Mouse (Mus musculus) limb, embryonic 15.5 days (tissue): Measurements from ENCODE around the gene Gstp3. TPM values are rescaled to one million over a fixed set of nuclear protein-coding genes. Genes with fewer than 3 reads are reported as not detected.

Experiments used
- ATAC-seq: fragments of 200-750 bp; cut with Nextera tagmentation; 2 replicates; pipeline ENCODE4 v1.8.0; 2017; ENCODE audit warnings: low read depth, moderate TSS enrichment; ENCODE audit not compliant: insufficient number of reproducible peaks, low FRiP score, low TSS enrichment
- H3K27ac ChIP-seq: fragments of 300-500 bp; sonication (generic); 2 replicates; pipeline ENCODE4 v1.5.1; 2015; ENCODE audit warnings: moderate library complexity, mild to moderate bottlenecking, inconsistent platforms
- H3K27me3 ChIP-seq: fragments of 300-500 bp; sonication (generic); 2 replicates; pipeline ENCODE4 v1.6.1; 2015; ENCODE audit warnings: inconsistent platforms
- H3K36me3 ChIP-seq: fragments of 300-500 bp; sonication (generic); 2 replicates; pipeline ENCODE4 v1.6.1; 2015; ENCODE audit warnings: inconsistent platforms
- H3K4me1 ChIP-seq: fragments of 300-500 bp; sonication (generic); 2 replicates; pipeline ENCODE4 v1.6.1; 2015; ENCODE audit warnings: inconsistent platforms
- H3K4me2 ChIP-seq: fragments of 300-500 bp; sonication (generic); 2 replicates; pipeline ENCODE4 v1.6.1; 2015; ENCODE audit warnings: mild to moderate bottlenecking, inconsistent platforms
- H3K4me3 ChIP-seq: fragments of 300-500 bp; sonication (generic); 2 replicates; pipeline ENCODE4 v1.5.1; 2015; ENCODE audit warnings: mild to moderate bottlenecking, inconsistent platforms
- H3K9ac ChIP-seq: fragments of 300-500 bp; sonication (generic); 2 replicates; pipeline ENCODE4 v1.6.1; 2015; ENCODE audit warnings: inconsistent platforms
- H3K9me3 ChIP-seq: fragments of 300-500 bp; sonication (generic); 2 replicates; pipeline ENCODE4 v1.6.1; 2016; ENCODE audit warnings: inconsistent platforms
- WGBS: fragments of 180-500 bp; shearing (Covaris S2); methylation state at CpG from one replicate; pipeline ENCODE4 v1.1.7; 2015; 5-methylcytosine and 5-hydroxymethylcytosine counted together
- polyA plus RNA-seq: library from polyadenylated mRNA; unstranded; fragments of >200 nt; fragmentation: Nextera tagmentation; extraction: Ambion mirVana; gene quantifications from 2 replicates; pipeline ENCODE4 v1.2.1, GENCODE M21; 2015

Gstp3 gene
- polyA plus RNA-seq, 1 experiment from 2014 or later, result 0.46 TPM

GRCm38 (mm10) chr19:4032668-4033067, 26.7 kb downstream of the Gstp3 start:
- 65% methylated on average over 7 of the region's 7 CpGs for WGBS
- peaks cover 14% of the 10 kb centered on the region for H3K4me1 ChIP-seq
- no peak overlapping the region for H3K9ac ChIP-seq
- peaks cover 7% of the 10 kb centered on the region for H3K36me3 ChIP-seq
- H3K9me3 ChIP-seq, result no peaks in the 10 kb centered on the region
- H3K4me3 ChIP-seq, result no peak overlapping the region
- H3K4me2 ChIP-seq, result no peak overlapping the region
- no peaks in the 10 kb centered on the region for H3K27me3 ChIP-seq
- no peak overlapping the region for H3K27ac ChIP-seq
- ATAC-seq, result no peak

GRCm38 (mm10) chr19:4027576-4027975, 31.8 kb downstream of the Gstp3 start:
- Histone ChIP-seq H3K27ac (no peak overlapping the region), H3K27me3 (no peaks in the 10 kb centered on the region), H3K4me2 (no peak overlapping the region), H3K4me3 (no peak overlapping the region), H3K36me3 (no peaks in the 10 kb centered on the region), H3K9ac (no peak overlapping the region), H3K9me3 (no peaks in the 10 kb centered on the region), H3K4me1 (no peaks in the 10 kb centered on the region)
- no peak for ATAC-seq

DNA sequence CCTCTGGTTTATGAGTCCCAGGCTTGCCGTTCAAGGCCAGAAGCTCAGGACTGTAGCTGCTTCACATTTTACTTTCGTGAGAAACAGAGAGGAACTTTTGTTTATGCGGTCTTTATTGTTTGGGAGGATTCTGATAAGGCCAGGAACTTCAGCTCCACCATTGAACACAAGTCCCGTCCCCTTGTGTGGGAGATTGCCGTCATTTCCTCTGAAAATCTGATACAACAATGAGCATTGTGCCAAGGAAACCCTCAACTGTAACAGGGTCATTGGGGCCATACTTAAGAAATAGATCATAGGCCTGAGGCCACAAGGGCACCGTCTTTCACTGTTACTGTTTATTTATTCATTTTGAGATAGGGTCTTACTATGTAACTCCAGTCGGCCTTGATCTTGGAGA, 36.2 kb downstream of the Gstp3 start:
- H3K27me3 ChIP-seq, result no peaks in the 10 kb centered on the region
- 72% methylated on average over 7 of the region's 7 CpGs for WGBS
- ATAC-seq, result no peak
- no peak overlapping the region for H3K9ac ChIP-seq
- H3K4me2 ChIP-seq, result no peak overlapping the region
- no peaks in the 10 kb centered on the region for H3K9me3 ChIP-seq
- peaks cover 7% of the 10 kb centered on the region for H3K4me1 ChIP-seq
- no peaks in the 10 kb centered on the region for H3K36me3 ChIP-seq
- no peak overlapping the region for H3K27ac ChIP-seq
- H3K4me3 ChIP-seq, result no peak overlapping the region

GRCm38 (mm10) chr19:4018743-4019583, 40.4 kb downstream of the Gstp3 start:
- Histone ChIP-seq H3K4me2 (no peak overlapping the region), H3K27me3 (no peaks in the 10 kb centered on the region), H3K9ac (no peak overlapping the region), H3K36me3 (no peaks in the 10 kb centered on the region), H3K4me1 (peaks cover 7% of the 10 kb centered on the region), H3K9me3 (no peaks in the 10 kb centered on the region), H3K4me3 (no peak overlapping the region), H3K27ac (peak overlapping the region; percentile 73)
- no peak; the same call in 1 of the 2 replicates for ATAC-seq
- 31% methylated on average over 18 of the region's 18 CpGs for WGBS

DNA sequence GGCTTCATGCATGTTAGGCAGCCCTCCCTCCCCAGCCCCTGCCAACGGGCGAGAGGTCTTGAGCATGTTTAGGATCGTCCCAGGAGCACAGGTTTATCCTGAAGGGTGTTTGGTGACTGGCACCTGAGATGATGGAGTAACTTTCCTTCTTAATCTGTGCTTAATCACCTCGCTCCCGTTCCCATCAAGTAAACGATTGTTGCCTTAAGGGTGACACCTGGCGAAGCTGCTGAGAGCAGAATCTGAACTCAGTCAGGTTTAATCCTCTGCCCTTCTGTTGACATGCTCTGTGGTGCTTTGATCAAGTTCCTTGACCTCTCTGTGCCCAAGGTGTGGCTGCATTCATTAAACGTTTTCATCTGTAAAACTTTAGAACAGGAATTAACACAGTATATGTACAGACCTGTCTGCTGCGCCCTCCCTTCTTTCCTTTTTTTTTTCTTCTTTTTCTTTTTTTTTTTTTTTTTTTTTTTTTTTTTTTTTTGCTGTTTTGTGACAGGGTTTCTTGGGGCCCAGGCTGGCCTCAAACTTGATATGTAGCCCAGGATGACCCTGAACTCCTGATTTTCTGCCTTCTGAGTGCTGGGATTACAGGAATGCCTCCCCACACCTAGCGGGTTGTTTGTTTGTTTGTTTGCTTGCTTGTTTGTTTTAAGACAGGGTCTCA, 41.3 kb downstream of the Gstp3 start:
- Histone ChIP-seq H3K9me3 (no peaks in the 10 kb centered on the region), H3K4me2 (no peak overlapping the region), H3K27me3 (no peaks in the 10 kb centered on the region), H3K4me3 (no peak overlapping the region), H3K27ac (no peak overlapping the region), H3K4me1 (peaks cover 7% of the 10 kb centered on the region), H3K36me3 (no peaks in the 10 kb centered on the region), H3K9ac (no peak overlapping the region)
- ATAC-seq, result no peak
- 49% methylated on average over 10 of the region's 10 CpGs for WGBS

- no peak overlapping the region for H3K9ac ChIP-seq
- peaks cover 20% of the 10 kb centered on the region for H3K4me1 ChIP-seq
- no peaks in the 10 kb centered on the region for H3K27me3 ChIP-seq
- no peak overlapping the region for H3K27ac ChIP-seq
- no peaks in the 10 kb centered on the region for H3K9me3 ChIP-seq
- no peak overlapping the region for H3K4me2 ChIP-seq
- H3K36me3 ChIP-seq, result 0 out of 2 replicates have a peak, but pooled peaks cover 4% of the 10 kb centered on the region
- WGBS, result 55% methylated on average over 5 of the region's 5 CpGs
- no peak for ATAC-seq
- no peak overlapping the region for H3K4me3 ChIP-seq
Observed at GRCm38 (mm10) chr19:4015635-4016034, 43.7 kb downstream of the Gstp3 start.

DNA sequence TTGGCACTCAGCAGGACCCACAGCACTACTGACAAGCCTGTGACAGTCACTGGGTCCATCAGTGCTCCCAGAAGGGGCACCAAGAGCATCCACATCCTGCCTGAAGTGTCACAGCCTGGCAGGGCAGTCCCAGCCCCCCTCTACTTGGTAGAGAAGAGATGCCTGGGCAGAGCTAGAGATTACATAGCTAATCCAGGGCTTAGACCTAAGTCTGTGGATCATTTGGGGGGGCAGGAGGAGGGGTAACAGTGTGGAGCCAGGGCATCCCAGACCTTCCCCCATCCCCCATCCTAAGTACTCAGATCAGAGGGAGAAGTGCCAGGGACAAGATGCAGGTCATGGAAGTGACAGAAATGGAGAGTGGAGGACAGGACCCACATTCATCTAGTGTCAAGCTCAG, 44.6 kb downstream of the Gstp3 start:
- ATAC-seq, result no peak
- Histone ChIP-seq H3K9ac (no peak overlapping the region), H3K36me3 (peaks cover 11% of the 10 kb centered on the region), H3K4me3 (no peak overlapping the region), H3K4me1 (peaks cover 19% of the 10 kb centered on the region), H3K27me3 (no peaks in the 10 kb centered on the region), H3K27ac (no peak overlapping the region), H3K4me2 (no peak overlapping the region), H3K9me3 (no peaks in the 10 kb centered on the region)

DNA sequence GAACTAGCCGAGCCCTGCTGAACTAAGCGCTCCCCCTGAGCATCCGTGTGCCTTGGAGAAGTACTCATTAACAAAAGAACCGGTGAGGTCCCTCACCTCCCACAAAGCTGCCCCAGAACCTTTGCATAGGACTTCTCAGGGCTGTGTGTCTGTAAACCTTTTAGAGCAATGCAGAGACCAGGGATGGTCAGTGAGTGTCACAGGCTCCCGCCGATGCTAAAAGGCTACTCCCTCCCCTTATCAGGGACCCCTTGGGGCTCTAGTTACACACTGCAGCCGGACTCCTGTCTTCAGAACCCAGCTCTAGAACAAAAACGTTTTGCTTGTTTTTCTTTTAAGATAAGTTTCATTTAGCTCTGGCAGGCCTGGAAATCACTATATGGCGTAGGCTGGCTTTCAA, 46.3 kb downstream of the Gstp3 start:
- Histone ChIP-seq H3K27me3 (no peaks in the 10 kb centered on the region), H3K9ac (no peak overlapping the region), H3K4me3 (peak overlapping the region; percentile 67), H3K36me3 (peaks cover 29% of the 10 kb centered on the region), H3K4me2 (peak overlapping the region; percentile 48), H3K4me1 (peaks cover 13% of the 10 kb centered on the region), H3K27ac (no peak overlapping the region), H3K9me3 (no peaks in the 10 kb centered on the region)
- no peak for ATAC-seq
- WGBS, result 19% methylated on average over 9 of the region's 9 CpGs

DNA sequence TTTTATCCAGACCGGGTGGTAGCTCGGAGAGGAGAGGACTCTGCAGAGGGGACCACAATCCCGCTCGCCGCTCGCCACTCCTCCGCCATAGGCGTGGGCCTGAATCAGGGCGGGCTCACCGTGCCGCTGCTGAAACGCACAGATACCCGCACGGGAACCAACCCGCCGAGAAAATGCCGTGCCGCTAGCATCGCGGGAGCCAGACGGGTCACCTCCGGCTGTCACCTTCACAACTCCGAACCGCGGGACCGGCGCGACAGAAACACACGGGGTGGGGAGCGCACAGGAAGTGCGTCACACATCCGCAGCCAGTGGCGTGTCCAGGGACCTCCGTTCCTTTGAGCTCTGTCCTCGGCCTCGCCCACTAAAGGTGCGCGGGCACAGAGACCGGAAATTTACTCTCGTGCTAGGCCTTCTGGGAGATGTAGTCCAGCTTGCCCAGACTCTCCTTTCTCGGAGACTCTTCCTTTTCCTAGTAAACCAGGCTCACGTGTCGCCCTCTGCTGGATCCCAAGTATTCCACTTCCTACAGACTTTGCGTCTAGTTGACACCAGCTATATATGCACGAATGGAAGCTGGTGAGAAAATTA, 46.8 kb downstream of the Gstp3 start, which contains the start of gene Ndufv1:
Gene Ndufv1, minus strand, starts transcription at position 375 of the 591 bp plus-strand sequence.
- H3K27me3 ChIP-seq, result no peaks in the 10 kb centered on the region
- peak; percentile 98 for ATAC-seq
- H3K9me3 ChIP-seq, result no peaks in the 10 kb centered on the region
- H3K4me3 ChIP-seq, result peak within 1 kb of the TSS; percentile 67
- H3K9ac ChIP-seq, result peak within 1 kb of the TSS; percentile 81
- under 1% methylated on average over 45 of the region's 45 CpGs for WGBS
- H3K4me2 ChIP-seq, result peak within 1 kb of the TSS; percentile 58
- H3K36me3 ChIP-seq, result peaks cover 34% of the 10 kb centered on the region
- H3K4me1 ChIP-seq, result peaks cover 13% of the 10 kb centered on the region
- peak within 1 kb of the TSS; percentile 77 for H3K27ac ChIP-seq

DNA sequence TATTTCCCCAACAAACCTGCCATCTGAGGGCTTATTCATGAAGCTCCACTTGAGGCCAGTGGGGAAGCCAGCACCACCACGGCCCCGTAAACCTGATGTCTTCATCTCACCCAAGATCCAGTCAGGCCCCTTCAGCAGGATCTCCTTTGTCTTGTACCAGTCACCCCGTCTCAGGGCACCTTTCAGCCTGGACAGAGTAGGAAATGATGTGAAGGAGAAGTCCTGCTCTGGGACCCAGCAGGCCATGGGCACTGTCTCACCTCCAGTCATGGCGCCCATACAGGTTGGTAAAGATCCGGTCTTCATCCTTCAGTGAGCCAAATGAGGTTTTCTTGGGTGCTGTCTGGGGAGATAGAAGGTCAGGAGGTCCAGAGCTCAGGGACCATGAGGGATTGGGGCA, 48.3 kb downstream of the Gstp3 start:
- Histone ChIP-seq H3K4me1 (peaks cover 13% of the 10 kb centered on the region), H3K4me2 (no peak overlapping the region), H3K9ac (no peak overlapping the region), H3K9me3 (no peaks in the 10 kb centered on the region), H3K36me3 (peaks cover 48% of the 10 kb centered on the region), H3K4me3 (no peak overlapping the region), H3K27me3 (no peaks in the 10 kb centered on the region), H3K27ac (no peak overlapping the region)
- 93% methylated on average over 5 of the region's 5 CpGs for WGBS
- no peak for ATAC-seq
